Mouse (Mus musculus): ENCODE data around the gene Siva1. TPM values are rescaled to one million over a fixed set of nuclear protein-coding genes. Genes with fewer than 3 reads are reported as not detected.
A peak's percentile ranks its signal among the peaks of the same experiment; 100 is the strongest.

The Siva1 gene
- polyA plus RNA-seq, 1 experiment from 2014 or later: 89.5 TPM

- Histone ChIP-seq H3K4me3 (ENCODE audit: low read depth, low read length) (no peak overlapping the region), H3K27ac (ENCODE audit: low read length) (no peak overlapping the region), H3K4me2 (ENCODE audit: low read depth, low read length) (no peak overlapping the region), H3K36me3 (ENCODE audit: control insufficient read depth, insufficient read depth) (no peaks in the 10 kb centered on the region; the same call in 1 of the 2 replicates), H3K27me3 (ENCODE audit: control insufficient read depth, insufficient read depth, low read depth, low read length) (no peaks in the 10 kb centered on the region), H3K4me1 (ENCODE audit: control insufficient read depth, low read depth, low read length) (no peaks in the 10 kb centered on the region; the same call in 1 of the 2 replicates), H3K9ac (ENCODE audit: low read depth, low read length) (no peak overlapping the region), H3K9me3 (replicated peaks; ENCODE audit: control insufficient read depth, low read length) (no peaks in the 10 kb centered on the region)
- WGBS (ENCODE audit: insufficient replicate concordance): 58% methylated on average over 20 of the region's 20 CpGs
- 0 out of 2 replicates have a peak, but pooled peaks have one; percentile 17 for ATAC-seq (ENCODE audit: low read depth)
Measured at GRCm38 (mm10) chr12:112604709-112605649, 39.5 kb upstream of the Siva1 start.

- no peaks in the 10 kb centered on the region for H3K4me1 ChIP-seq (ENCODE audit: control insufficient read depth, low read depth, low read length)
Measured at GRCm38 (mm10) chr12:112605766-112606165, 38.7 kb upstream of the Siva1 start.

GRCm38 (mm10) chr12:112606998-112607397 is 37.5 kb upstream of the Siva1 start:
- H3K4me2 ChIP-seq (ENCODE audit: low read depth, low read length): no peak overlapping the region
- no peak overlapping the region for H3K27ac ChIP-seq (ENCODE audit: low read length)
- H3K9me3 ChIP-seq (replicated peaks; ENCODE audit: control insufficient read depth, low read length): no peaks in the 10 kb centered on the region
- H3K27me3 ChIP-seq (ENCODE audit: control insufficient read depth, insufficient read depth, low read depth, low read length): no peaks in the 10 kb centered on the region
- H3K4me3 ChIP-seq (ENCODE audit: low read depth, low read length): no peak overlapping the region
- no peak overlapping the region for H3K9ac ChIP-seq (ENCODE audit: low read depth, low read length)
- no peaks in the 10 kb centered on the region for H3K4me1 ChIP-seq (ENCODE audit: control insufficient read depth, low read depth, low read length)
- WGBS (ENCODE audit: insufficient replicate concordance): 63% methylated on average over 6 of the region's 6 CpGs
- no peak for ATAC-seq (ENCODE audit: low read depth)
- no peaks in the 10 kb centered on the region; the same call in 1 of the 2 replicates for H3K36me3 ChIP-seq (ENCODE audit: control insufficient read depth, insufficient read depth)

More at GRCm38 (mm10) chr12:112605766-112606165, 38.7 kb upstream of the Siva1 start:
- H3K27ac ChIP-seq (ENCODE audit: low read length): no peak overlapping the region
- peak; percentile 54 for ATAC-seq (ENCODE audit: low read depth)
- H3K36me3 ChIP-seq (ENCODE audit: control insufficient read depth, insufficient read depth): no peaks in the 10 kb centered on the region; the same call in 1 of the 2 replicates
- no peaks in the 10 kb centered on the region for H3K9me3 ChIP-seq (replicated peaks; ENCODE audit: control insufficient read depth, low read length)
- no peak overlapping the region for H3K9ac ChIP-seq (ENCODE audit: low read depth, low read length)
- H3K27me3 ChIP-seq (ENCODE audit: control insufficient read depth, insufficient read depth, low read depth, low read length): no peaks in the 10 kb centered on the region
- no peak overlapping the region for H3K4me3 ChIP-seq (ENCODE audit: low read depth, low read length)
- H3K4me2 ChIP-seq (ENCODE audit: low read depth, low read length): no peak overlapping the region
- 31% methylated on average over 6 of the region's 6 CpGs for WGBS (ENCODE audit: insufficient replicate concordance)

- ATAC-seq (ENCODE audit: low read depth): no peak
- Histone ChIP-seq H3K9me3 (replicated peaks; ENCODE audit: control insufficient read depth, low read length) (no peaks in the 10 kb centered on the region), H3K4me2 (ENCODE audit: low read depth, low read length) (no peak overlapping the region), H3K27ac (ENCODE audit: low read length) (no peak overlapping the region), H3K9ac (ENCODE audit: low read depth, low read length) (no peak overlapping the region), H3K36me3 (ENCODE audit: control insufficient read depth, insufficient read depth) (no peaks in the 10 kb centered on the region; the same call in 1 of the 2 replicates), H3K27me3 (ENCODE audit: control insufficient read depth, insufficient read depth, low read depth, low read length) (no peaks in the 10 kb centered on the region), H3K4me1 (ENCODE audit: control insufficient read depth, low read depth, low read length) (no peaks in the 10 kb centered on the region), H3K4me3 (ENCODE audit: low read depth, low read length) (no peak overlapping the region)
- 70% methylated on average over 10 of the region's 10 CpGs for WGBS (ENCODE audit: insufficient replicate concordance)
Measured at GRCm38 (mm10) chr12:112609031-112609430, 35.4 kb upstream of the Siva1 start.

GRCm38 (mm10) chr12:112616668-112617067 is 27.8 kb upstream of the Siva1 start:
- Histone ChIP-seq H3K27ac (ENCODE audit: low read length) (peak overlapping the region; percentile 19; the same call in 1 of the 2 replicates), H3K4me2 (ENCODE audit: low read depth, low read length) (no peak overlapping the region), H3K4me1 (ENCODE audit: control insufficient read depth, low read depth, low read length) (peaks cover 11% of the 10 kb centered on the region), H3K4me3 (ENCODE audit: low read depth, low read length) (no peak overlapping the region), H3K27me3 (ENCODE audit: control insufficient read depth, insufficient read depth, low read depth, low read length) (peaks cover 16% of the 10 kb centered on the region), H3K9ac (ENCODE audit: low read depth, low read length) (no peak overlapping the region), H3K36me3 (ENCODE audit: control insufficient read depth, insufficient read depth) (no peaks in the 10 kb centered on the region), H3K9me3 (replicated peaks; ENCODE audit: control insufficient read depth, low read length) (no peaks in the 10 kb centered on the region)
- WGBS (ENCODE audit: insufficient replicate concordance): 56% methylated on average over 9 of the region's 9 CpGs
- ATAC-seq (ENCODE audit: low read depth): no peak

GRCm38 (mm10) chr12:112617184-112617583 is 27.3 kb upstream of the Siva1 start:
- 38% methylated on average over 11 of the region's 11 CpGs for WGBS (ENCODE audit: insufficient replicate concordance)
- peaks cover 16% of the 10 kb centered on the region for H3K27me3 ChIP-seq (ENCODE audit: control insufficient read depth, insufficient read depth, low read depth, low read length)
- H3K4me2 ChIP-seq (ENCODE audit: low read depth, low read length): no peak overlapping the region
- H3K27ac ChIP-seq (ENCODE audit: low read length): peak overlapping the region; percentile 50
- no peaks in the 10 kb centered on the region for H3K9me3 ChIP-seq (replicated peaks; ENCODE audit: control insufficient read depth, low read length)
- no peak overlapping the region for H3K9ac ChIP-seq (ENCODE audit: low read depth, low read length)
- H3K4me3 ChIP-seq (ENCODE audit: low read depth, low read length): no peak overlapping the region
- H3K36me3 ChIP-seq (ENCODE audit: control insufficient read depth, insufficient read depth): no peaks in the 10 kb centered on the region
- H3K4me1 ChIP-seq (ENCODE audit: control insufficient read depth, low read depth, low read length): peaks cover 11% of the 10 kb centered on the region
- ATAC-seq (ENCODE audit: low read depth): peak; percentile 9; the same call in 1 of the 2 replicates

GRCm38 (mm10) chr12:112617898-112618380 is 26.5 kb upstream of the Siva1 start:
- Histone ChIP-seq H3K4me3 (ENCODE audit: low read depth, low read length) (no peak overlapping the region), H3K4me1 (ENCODE audit: control insufficient read depth, low read depth, low read length) (peaks cover 11% of the 10 kb centered on the region), H3K9ac (ENCODE audit: low read depth, low read length) (no peak overlapping the region), H3K27me3 (ENCODE audit: control insufficient read depth, insufficient read depth, low read depth, low read length) (peaks cover 16% of the 10 kb centered on the region), H3K27ac (ENCODE audit: low read length) (peak overlapping the region; percentile 50; the same call in 1 of the 2 replicates), H3K9me3 (replicated peaks; ENCODE audit: control insufficient read depth, low read length) (no peaks in the 10 kb centered on the region), H3K4me2 (ENCODE audit: low read depth, low read length) (no peak overlapping the region), H3K36me3 (ENCODE audit: control insufficient read depth, insufficient read depth) (no peaks in the 10 kb centered on the region)
- peak; percentile 30 for ATAC-seq (ENCODE audit: low read depth)
- WGBS (ENCODE audit: insufficient replicate concordance): 7% methylated on average over 8 of the region's 8 CpGs

GRCm38 (mm10) chr12:112618981-112619685 is 25.3 kb upstream of the Siva1 start:
- H3K4me3 ChIP-seq (ENCODE audit: low read depth, low read length): peak overlapping the region; percentile 60
- 17% methylated on average over 13 of the region's 13 CpGs for WGBS (ENCODE audit: insufficient replicate concordance)
- H3K4me2 ChIP-seq (ENCODE audit: low read depth, low read length): peak overlapping the region; percentile 76
- no peaks in the 10 kb centered on the region for H3K9me3 ChIP-seq (replicated peaks; ENCODE audit: control insufficient read depth, low read length)
- H3K27ac ChIP-seq (ENCODE audit: low read length): peak overlapping the region; percentile 61
- H3K4me1 ChIP-seq (ENCODE audit: control insufficient read depth, low read depth, low read length): peaks cover 11% of the 10 kb centered on the region
- peaks cover 16% of the 10 kb centered on the region for H3K27me3 ChIP-seq (ENCODE audit: control insufficient read depth, insufficient read depth, low read depth, low read length)
- ATAC-seq (ENCODE audit: low read depth): no peak
- no peaks in the 10 kb centered on the region for H3K36me3 ChIP-seq (ENCODE audit: control insufficient read depth, insufficient read depth)
- H3K9ac ChIP-seq (ENCODE audit: low read depth, low read length): peak overlapping the region; percentile 68

Measured in liver, embryonic 16.5 days (tissue).